Mouse (Mus musculus) NIH3T3 (cell line): ENCODE measurements around the gene Serpini1.

Source experiments
- DNase-seq: peaks from one replicate; pipeline ENCODE4 v3.0.0-alpha.2; 2012; ENCODE audit warnings: low read depth

Gene Serpini1

DNA sequence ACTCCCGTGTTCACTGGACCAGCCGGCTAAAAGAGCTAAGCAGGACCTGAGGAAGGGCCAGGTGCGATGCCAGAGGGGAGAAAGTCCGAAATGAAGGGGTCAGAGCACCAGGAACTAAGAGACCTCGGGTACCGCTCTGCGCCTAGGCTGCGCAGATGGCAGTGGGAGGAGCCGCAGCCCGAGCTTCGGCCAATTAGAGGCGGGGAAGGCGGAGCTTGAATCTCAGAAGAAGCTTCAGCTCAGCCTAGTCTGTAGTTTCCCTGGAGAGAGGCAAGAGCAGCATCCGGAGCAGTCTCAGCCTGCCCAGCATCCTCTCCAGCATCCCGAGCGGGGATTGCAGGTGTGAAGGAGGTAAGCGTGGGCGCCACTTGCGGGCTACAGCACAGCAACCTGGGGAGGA lies at the start of gene Serpini1:
Gene Serpini1 (plus strand): TSS at position 256 of the 400 bp plus-strand sequence.
- DNase-seq: peak; percentile 89

DNA sequence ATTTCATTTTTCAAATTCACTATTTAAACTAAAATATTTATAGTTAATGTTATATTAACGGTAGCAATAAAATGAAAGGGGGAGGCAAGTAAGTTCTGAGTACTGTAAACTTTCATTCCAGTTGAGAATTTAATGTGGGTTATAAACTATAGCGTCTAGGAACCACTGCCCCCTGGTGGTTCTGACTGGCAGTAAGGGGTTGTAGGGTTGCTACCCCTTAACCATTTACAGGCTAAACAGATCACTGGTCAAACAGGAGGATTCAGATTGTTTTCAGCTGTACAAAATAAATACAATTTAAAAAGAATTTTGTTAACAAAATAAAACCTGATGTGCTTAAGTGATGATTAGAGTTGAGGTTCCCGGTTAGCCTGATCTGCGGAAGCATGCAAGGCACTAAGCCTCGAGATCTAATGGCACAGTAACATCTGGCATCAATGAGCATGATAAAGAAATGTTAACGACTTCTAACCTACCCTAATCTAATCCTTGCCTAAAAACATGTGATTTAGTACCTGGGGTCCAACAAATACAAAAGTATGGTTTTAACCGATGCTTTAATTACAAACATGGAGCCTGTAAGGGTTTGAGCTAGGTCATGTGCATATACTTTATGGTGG lies 39.6 kb upstream of the Serpini1 start:
- DNase-seq: peak; percentile 54

DNA sequence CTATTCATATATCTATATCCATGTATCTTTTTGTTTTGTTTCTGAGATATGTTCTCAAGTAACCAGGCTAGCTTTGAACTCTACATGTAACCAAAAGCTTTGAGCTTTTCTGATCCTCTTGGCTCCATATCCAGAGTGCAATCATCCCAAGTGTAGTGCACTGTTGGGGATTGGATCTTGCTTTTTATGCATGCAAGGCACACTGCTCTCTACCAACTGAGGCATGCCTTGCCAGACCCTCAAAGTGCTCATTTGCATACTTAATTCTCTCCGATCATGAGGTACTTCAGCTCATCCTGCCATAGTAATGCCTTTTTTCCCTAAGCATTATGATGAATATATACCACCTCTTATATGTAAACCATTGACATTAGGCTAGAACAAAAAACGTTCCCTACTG lies 36.0 kb upstream of the Serpini1 start:
- DNase-seq: no peak

DNA sequence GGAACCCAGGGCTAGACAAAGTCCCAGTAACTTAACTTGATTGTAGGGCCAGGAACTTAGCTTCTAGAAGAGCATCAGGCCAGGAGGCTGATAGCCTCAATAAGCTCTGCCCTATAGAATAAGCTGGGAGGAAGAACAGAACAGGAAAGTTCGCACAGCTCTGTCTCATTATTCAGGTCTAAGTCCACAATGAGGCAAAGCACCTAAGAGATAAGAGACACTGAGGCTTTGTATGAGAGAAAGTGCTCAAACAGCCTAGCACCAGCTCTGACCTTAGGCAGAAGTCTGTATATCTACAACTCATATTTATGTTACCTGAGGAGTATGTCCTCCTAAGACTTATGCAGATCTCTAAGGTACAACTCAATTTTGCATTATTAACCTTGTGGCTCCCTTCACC lies 34.8 kb upstream of the Serpini1 start:
- DNase-seq: no peak

DNA sequence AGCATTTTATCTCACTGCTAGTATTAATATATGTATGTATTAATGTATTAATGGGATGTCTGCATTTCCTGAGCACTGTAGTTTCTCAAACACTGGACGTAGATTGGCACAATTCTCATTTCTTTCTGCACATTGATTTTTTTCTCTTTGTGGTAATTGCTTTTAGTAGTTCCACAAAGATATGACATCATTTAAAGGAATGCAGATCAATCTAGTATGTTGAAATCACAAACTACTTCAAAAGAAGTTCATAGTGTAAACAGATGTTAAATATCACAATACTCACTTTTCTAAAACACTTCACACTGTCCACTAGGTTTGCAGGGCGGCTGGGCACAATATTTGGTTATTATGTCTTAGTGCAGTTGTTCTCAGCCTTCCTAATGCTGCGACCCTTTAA lies 26.3 kb upstream of the Serpini1 start:
- DNase-seq: no peak

DNA sequence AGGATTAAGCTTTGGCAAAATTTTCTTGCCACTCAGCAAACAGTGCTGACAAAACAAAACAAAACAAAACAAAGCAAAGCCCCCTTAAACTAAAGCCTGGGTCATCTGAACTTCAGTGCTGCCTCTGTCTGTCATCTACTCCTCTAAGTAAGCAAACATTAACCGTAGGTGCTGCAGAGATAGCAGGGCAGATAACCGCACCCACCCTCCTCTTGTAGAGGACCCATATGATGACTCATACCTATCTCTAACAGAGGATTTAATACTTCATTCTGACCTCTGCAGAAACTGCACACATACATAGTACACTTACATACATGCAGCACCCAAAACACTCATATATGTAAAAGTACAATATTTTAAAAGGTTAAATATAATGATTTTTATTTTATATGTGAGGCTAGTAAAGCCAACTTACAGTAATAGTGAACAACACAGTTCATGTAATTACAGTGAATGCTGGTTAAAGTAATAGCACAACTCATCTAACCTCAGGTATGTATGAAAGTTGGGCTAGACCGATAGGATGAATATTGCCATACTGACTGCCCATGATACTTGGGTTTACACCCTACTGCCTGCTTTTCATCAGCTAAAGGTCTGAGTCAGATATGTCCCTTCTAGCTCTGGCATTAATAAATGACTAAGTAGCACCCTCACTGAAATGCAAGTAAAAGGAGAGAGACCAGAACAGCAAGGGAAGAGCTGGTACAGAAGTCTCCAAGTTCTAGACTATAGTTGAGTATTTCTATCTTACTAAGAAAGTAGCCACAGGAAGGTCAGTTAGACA lies 23.1 kb upstream of the Serpini1 start:
- no peak for DNase-seq

DNA sequence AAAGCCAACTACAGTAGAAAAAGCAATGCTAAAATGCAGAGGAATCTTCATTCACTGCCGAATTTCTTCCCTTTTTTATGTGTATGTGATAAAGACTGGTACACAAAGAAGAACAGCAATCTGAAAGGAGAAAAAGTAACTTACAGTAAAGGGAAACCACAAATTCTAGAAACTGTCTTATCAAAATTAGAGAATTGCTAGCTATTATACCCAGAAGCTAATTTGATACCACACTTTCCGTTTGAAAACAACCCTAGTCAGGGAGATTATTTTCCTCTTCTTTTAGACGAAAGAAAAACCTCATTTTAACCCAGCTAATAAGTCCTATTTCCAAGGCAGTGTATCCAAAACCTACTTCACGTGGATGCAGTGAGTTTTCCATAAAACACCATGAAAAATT lies 16.1 kb upstream of the Serpini1 start:
- DNase-seq: no peak

DNA sequence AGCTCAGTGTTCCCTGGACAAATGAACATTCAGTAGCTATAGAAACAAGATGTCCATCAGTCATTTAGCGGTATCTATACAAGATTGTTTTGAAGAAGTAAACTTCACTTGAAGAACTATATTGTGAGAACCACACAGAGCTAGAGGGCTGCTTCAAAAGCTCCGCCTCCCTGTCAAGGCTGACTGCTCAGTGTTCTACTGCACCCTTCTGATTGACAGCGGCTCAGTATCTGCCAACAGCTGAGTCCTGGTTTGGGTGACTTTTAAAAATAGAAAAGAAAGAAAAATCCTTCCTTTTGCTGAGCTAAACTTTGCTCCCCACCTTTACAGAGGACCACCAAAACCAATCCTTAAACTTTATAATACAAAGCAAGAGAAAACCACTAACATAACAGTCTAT lies 14.5 kb upstream of the Serpini1 start:
- DNase-seq: no peak

DNA sequence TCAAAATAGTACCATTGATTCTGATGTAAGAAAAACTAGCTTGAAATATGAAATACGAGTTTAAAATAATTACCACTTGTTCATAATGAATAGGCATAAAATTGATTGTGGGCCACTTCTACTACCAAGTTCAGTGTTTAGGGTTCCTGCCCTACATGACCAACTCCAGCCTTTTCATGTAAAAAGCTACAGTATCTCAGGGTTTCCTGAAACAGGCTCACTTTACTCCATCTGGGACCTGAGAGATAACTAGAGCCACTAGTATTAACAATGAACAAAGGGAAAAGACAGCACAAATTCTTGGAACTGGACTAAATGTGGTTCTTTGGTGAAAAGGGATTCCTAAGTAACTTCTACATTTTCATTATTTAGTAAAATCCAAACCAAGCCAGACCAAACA lies 13.1 kb upstream of the Serpini1 start:
- DNase-seq: no peak

DNA sequence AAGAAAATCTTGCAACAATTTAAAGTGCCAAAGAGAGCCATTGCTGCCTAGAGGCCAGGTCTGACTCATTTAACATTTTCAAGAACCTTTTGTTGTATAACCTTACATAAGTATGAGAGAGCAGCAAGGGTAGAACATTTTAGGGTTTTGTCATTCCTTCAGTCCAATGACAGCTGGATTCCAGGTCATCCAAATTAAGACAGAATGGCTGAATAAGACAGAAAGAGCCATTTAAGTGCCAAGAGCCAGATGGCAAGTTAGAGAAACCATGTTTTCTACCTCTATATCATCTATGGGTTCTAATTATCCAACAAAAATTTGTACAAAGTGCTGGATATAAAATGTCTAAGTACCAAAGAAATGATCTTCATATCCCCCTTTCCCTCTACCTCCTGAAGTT lies 6.1 kb upstream of the Serpini1 start:
- DNase-seq: no peak

DNA sequence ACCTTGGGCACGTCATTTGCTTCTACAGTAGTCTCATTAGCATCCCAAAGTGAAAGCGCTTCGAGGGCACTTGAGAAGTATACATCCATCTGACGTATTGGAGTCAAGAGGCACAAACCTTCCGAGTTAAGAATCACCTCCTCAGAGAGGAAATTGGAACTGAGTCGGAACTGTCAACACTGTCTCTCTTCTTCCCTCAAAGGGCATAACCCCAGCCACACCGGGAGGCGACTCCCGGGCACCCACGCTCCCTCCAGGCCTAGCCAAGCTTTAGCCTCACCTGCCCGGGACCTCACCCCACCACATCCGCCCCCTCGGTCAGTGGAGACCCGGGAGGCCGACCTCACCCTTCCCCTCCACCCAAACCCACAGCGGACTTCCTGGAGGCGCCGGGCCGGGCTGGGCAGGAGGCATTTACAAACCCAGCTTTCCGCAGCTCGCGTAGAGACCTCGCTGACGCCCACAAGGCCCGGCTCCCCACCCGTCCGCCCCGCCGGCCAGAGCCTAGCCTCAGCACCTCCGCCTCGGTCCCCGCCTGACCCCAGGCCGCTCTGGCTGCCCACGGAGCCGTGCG lies 1.1 kb upstream of the Serpini1 start:
- DNase-seq: peak; percentile 46

DNA sequence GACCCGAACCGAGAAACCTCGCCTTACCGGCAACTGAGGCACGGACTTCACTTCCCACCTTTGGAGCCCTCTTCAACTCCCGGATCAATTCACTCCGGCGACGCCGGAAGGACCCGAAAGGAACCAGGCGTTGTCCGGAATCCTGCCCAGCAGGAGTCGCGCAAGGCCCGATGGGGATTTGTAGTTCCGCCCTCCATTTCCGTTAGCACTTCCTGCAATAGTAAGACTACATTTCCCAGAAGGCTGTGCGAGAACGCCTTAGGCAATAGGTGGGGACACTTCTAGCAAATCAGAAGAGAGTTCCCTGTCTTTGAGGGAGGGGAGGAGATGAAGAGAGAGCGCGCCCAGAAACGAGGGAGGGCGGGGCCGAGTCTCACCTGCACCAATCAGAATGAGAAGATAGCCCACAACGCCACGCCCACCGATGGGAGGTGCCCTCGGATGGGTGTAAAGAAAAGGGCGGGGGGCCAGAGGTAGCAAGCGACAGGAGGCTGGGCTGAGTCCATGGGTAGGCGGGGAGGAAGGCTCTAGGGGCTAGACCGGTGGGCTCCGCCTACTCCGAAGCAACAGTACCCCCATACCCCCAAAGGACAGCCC lies 554 bp upstream of the Serpini1 start, which contains the start of gene Pdcd10:
Gene Pdcd10 (minus strand): TSS at position 162 of the 597 bp plus-strand sequence.
- DNase-seq: peak; percentile 100

DNA sequence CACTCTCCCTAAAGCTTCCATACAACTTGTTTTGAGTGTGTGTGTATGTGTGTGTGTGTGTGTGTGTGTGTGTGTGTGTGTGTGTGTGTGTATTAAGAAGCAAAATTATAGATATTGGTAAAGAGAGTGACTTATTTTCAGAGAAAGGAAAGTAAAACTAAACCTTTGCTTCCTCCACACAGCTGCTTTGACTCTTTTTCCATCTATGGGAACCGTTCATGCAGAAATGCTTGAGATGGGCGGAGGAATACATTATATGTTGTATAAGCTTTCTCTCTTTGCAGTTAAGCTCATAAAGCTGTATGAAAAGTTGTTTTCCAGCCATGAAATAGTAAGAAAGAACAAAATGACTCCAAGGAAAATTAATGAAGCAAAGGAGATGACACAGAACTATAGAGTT lies 16.7 kb downstream of the Serpini1 start:
- DNase-seq: no peak

DNA sequence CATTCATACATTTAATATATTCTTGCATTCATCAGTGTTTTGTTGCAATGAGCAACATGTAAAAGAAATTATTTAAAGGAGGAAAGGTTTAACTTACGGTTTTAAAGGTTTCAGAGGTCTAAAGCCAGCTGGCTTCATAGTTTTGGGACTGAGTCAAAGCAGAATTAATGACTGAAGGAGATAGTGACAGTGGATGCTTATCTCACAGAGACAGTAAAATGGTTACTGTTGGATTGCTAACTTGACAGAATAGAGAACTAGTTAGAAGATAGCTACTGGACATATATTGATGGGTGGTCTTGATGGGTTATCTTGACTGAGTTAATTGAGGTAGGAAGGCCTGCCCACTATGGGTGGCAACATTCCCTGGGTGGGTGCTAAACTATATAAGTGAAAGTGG lies 18.2 kb downstream of the Serpini1 start:
- no peak for DNase-seq

DNA sequence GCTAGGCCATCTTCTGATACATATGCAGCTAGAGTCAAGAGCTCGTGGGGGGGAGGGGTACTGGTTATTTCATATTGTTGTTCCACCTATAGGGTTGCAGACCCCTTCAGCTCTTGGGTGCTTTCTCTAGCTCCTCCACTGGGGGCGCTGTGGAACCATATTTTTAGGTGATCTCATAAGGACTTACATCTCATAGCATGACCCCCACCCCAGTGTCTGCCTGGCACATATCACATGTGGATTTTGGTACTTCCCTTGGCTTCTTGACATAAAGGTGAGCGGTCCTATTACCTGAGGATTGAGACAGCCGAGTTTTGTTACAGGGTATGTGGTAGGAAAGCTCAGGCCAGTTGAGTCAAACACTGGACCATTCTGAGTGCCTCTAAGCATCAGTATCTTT lies 22.0 kb downstream of the Serpini1 start:
- DNase-seq: peak; percentile 38

DNA sequence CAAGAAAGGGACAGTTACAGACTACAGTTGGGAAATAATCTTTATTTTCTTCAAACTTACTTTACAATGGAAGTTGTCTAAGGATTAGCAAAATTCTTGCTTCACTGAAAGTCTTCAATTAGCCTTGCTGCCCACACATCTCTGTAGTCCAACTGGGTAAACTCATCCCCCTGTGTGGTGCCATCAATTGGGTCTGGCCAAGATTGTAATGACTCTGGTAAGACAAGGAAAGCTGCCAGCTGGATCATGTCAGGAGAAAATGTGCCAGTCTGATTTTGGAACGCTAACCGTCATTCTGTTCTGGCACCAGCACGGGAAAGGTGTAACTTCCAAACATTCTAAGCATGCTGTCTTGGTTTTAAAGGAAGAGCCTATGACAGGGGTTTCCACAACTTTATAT lies 25.9 kb downstream of the Serpini1 start:
- no peak for DNase-seq

DNA sequence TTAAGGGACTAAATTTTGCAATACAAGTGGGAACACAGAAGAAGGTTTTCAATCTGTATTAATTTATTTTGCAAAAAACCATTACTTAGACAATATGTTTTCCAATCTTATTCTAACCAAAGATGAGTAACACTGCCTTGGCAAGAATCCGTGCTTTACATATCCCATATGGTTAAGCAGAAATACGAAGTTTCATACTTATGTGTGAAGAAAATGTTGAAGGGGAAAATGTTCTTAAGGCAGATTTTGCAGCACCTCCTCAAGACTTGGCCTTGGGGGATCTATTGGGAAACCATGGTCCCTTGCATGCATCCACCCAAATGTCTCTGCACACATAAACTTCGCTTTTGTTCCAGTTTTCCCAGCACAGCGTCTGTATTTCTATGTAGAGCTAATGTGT lies 27.6 kb downstream of the Serpini1 start:
- no peak for DNase-seq

DNA sequence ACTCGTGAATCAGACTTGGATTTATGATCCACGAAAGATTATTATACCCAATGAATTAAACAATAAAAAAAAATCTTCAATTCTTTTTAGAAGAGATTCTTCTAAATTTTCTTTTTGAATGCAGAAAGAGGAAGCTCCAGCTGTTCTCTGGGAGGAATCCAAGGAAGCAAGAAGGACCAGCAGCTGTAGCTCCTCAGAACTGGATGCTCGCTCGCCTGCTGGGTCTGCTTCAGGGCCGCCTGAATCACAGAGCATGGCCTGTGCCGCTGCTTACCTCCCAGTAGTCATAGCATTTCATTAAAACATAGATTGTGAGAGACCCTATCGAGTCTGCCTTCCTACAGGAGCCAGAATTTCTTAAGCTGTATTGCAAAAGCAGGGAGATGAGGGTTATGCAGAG lies 53.7 kb downstream of the Serpini1 start:
- no peak for DNase-seq

DNA sequence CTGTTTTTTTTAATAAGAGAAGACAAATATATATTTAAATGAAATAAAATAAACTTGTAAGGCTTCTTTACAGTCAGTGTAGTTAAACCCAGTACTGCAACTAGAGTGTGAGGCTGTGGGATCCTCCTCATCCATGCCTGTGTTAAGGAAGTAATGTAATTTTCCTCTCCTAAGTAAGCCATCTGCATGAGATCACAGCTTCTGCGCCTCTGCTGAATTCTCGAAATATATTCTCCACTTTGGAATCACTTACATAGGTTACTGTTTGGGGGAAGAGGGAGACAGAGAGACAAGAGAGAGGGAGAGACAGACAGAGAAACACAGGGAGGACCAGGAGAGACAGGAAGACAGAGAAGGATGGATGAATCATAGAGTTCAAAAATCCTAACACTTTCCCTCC lies 67.3 kb downstream of the Serpini1 start:
- no peak for DNase-seq

DNA sequence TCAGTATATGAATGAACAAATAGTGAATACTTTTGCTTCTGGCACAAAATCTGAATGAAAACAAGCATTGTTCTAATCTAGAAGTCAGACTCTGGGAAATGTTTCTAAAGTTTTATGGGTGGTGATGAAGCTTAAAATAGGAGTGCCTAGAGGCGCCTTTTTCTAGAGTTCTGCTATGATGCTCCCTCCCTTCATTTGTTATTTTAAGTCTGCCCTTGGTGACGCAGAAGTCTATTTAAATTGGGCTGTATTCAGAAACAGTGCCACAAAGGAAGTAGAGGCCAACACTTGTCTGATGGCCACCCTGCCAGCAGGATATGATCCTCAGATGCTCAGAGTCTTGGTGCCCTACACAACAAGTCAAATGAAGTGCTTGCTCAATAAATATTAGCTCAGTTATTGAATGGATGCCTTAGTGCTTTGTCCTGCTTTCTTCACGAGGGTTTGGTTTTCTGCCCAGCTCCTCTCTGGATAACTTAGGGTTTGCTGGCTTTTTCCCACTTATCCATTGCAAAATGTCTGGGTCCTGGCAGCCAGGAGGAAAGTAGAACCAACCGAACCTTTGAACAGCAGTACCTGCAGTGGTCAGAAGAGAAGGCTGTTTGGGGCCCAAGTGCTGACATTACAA lies 73.8 kb downstream of the Serpini1 start:
- DNase-seq: no peak

DNA sequence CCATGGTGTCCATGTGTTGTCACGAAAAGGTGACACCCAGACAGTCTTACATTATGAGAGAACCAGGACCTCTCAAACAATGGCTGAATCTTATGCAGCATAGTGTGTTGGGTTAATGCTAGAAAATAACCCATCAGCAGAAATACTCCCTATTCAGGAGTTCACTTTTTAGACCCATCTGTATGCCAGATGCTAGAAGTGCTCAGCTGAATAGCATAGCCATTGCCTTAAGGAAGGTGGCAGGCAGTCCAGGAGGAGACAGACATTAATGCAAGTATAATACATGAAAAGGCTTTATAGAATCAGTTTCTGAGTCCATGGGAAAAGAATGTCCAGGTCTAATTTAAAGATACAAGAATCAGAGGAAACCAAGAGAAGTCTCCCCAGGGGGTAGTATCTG lies 75.9 kb downstream of the Serpini1 start:
- no peak for DNase-seq

DNA sequence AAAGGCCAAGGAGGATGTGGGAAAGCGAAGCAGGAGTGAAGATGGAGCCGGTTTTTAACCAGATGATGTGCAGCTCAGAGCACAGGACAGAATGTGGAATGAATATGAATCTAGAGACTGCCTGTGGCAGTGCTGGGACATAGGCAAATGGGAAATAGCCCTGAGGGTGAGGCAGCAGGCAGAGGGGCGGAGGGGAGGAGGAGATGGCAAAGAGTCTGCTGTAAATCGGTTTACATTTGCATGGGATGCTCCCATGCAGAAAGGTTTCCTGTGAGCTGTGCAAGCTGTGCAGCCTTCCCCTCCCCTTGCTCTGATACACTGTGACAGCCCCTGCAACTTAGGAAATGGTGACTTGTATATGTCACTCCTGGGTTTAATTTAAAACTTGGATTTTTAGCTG lies 76.3 kb downstream of the Serpini1 start:
- DNase-seq: no peak

DNA sequence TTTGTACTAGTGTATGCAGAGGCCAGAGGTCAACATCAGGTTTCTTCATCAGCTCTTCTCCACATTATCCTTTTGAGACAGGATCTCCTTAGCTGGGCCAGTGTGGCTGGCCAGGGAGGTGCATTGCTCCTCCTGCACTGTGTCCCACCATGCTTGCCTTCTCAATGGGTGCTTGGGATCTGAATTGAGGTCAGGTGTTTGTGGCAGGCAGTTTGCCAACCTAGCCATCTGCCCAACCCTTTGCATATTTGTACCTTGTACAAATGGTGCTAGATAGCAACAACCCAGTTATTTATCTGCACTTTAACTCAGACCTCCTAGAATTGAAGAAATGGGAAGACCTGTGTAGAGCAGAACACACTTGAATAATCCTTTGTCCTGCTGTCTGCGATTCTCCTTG lies 78.3 kb downstream of the Serpini1 start:
- DNase-seq: no peak
